Mouse (Mus musculus) spleen, adult 2 months (tissue): ENCODE results near the gene C130074G19Rik.

Experiments used
- CTCF ChIP-seq: fragments of 200-500 bp; IDR thresholded peaks from 2 replicates; pipeline ENCODE4 v1.5.1; 2011; ENCODE audit warnings: mild to moderate bottlenecking, inconsistent platforms; ENCODE audit not compliant: insufficient read depth, insufficient read length, insufficient replicate concordance; ENCODE audit errors: extremely low read depth
- POLR2A ChIP-seq: fragments of 200-500 bp; IDR thresholded peaks from 2 replicates; pipeline ENCODE4 v1.6.1; 2011; ENCODE audit warnings: low read depth, low read length, inconsistent platforms

DNA sequence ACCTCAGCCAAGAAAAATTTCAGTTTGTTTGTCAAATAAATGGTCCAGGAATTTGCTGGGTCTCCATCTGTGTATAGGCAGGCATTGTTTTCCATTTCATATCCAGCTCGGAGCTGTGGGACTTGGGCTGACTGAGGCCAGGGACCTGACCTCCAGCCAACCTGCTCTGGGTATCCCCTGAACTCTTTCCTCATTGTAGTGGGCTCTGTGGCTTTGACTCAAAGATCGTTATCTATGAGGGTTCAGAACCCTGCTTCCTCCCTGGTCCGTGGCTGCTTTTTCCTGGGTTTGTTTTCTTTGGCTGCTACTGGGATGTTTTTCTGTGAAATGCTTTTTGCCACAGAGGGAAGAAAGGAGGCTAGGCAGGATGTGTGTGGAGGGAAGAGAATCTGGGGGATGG lies 29.1 kb downstream of the C130074G19Rik start:
- TF ChIP-seq CTCF (no peak), POLR2A (no peak)
